Mouse (Mus musculus) forebrain, embryonic 10.5 days (tissue): ENCODE measurements around the gene Olfr352. TPM values are rescaled to one million over a fixed set of nuclear protein-coding genes. Genes with fewer than 3 reads are reported as not detected.

Experiments used
- DNase-seq: peaks from one replicate; pipeline ENCODE4 v3.0.0-alpha.2; 2017; ENCODE audit warnings: low spot score; ENCODE audit errors: extremely low spot score
- H3K27ac ChIP-seq: fragments of 300-500 bp; sonication (generic); 2 replicates; pipeline ENCODE4 v1.5.1; 2016; ENCODE audit warnings: mild to moderate bottlenecking
- H3K27me3 ChIP-seq: fragments of 300-500 bp; sonication (generic); 2 replicates; pipeline ENCODE4 v1.6.1; 2016; ENCODE audit warnings: mild to moderate bottlenecking; ENCODE audit not compliant: poor library complexity, severe bottlenecking
- H3K36me3 ChIP-seq: fragments of 300-500 bp; sonication (generic); replicated peaks from 2 replicates; pipeline ENCODE4 v1.6.1; 2016; ENCODE audit warnings: mild to moderate bottlenecking, moderate library complexity
- H3K4me1 ChIP-seq: fragments of 300-500 bp; sonication (generic); 2 replicates; pipeline ENCODE4 v1.6.1; 2016
- H3K4me3 ChIP-seq: fragments of 300-500 bp; sonication (generic); 2 replicates; pipeline ENCODE4 v1.5.1; 2016; ENCODE audit warnings: mild to moderate bottlenecking, moderate library complexity
- H3K9me3 ChIP-seq: fragments of 300-500 bp; sonication (generic); 2 replicates; pipeline ENCODE4 v1.6.1; 2016; ENCODE audit warnings: mild to moderate bottlenecking, moderate library complexity
- WGBS: fragments of 180-500 bp; shearing (Covaris S2); methylation state at CpG from one replicate; pipeline ENCODE4 v1.1.7; 2016; 5-methylcytosine and 5-hydroxymethylcytosine counted together
- polyA plus RNA-seq: library from polyadenylated mRNA; unstranded; fragments of >200 nt; fragmentation: Nextera tagmentation; extraction: Ambion mirVana; gene quantifications from 2 replicates; pipeline ENCODE4 v1.2.1, GENCODE M21; 2016

Olfr352 gene
- not detected in 2 replicates for polyA plus RNA-seq

GRCm38 (mm10) chr2:36868160-36868559 is at the start of gene Olfr352:
Gene Olfr352, plus strand, starts transcription at chr2:36868460.
- peaks cover 43% of the 10 kb centered on the region for H3K9me3 ChIP-seq
- WGBS, result 83% methylated on average over 1 of the region's 1 CpGs
- no peak for DNase-seq
- no peak within 1 kb of the TSS for H3K4me3 ChIP-seq
- H3K27me3 ChIP-seq, result no peaks in the 10 kb centered on the region
- no peak within 1 kb of the TSS for H3K27ac ChIP-seq
- H3K4me1 ChIP-seq, result no peaks in the 10 kb centered on the region
- H3K36me3 ChIP-seq, result no peaks in the 10 kb centered on the region

DNA sequence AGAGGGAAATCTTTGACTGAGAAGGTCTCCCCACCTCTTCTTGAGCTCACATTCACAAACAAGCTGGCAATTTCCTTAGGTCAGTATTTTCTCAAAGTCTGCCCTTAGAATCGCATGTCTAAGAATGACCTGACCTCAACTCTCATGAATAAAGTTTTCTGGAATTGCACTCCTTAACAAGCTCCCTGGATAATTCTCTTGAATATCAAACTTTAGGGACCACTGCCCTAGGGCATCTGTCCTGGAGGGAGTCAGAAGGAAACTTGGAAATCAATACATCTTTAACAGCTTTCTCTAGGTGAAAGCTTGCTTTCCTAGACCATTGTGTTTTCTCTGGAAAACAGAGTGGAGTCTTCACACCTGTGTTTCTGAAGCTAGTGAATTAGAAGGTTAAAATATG is 22.2 kb upstream of the Olfr352 start, which contains the start of gene Olfr350:
TSS of gene Olfr350 (plus strand) at position 301 of the 400 bp plus-strand sequence.
- H3K27ac ChIP-seq, result no peak within 1 kb of the TSS
- H3K4me1 ChIP-seq, result no peaks in the 10 kb centered on the region
- WGBS, result 87% methylated on average over 1 of the region's 1 CpGs
- H3K9me3 ChIP-seq, result peaks cover 51% of the 10 kb centered on the region
- DNase-seq, result no peak
- H3K36me3 ChIP-seq, result no peaks in the 10 kb centered on the region
- H3K27me3 ChIP-seq, result no peaks in the 10 kb centered on the region
- no peak within 1 kb of the TSS for H3K4me3 ChIP-seq

GRCm38 (mm10) chr2:36862560-36862959 is 5.7 kb upstream of the Olfr352 start, which contains the start of gene Olfr351:
Gene Olfr351, minus strand, starts transcription at chr2:36862660.
- Histone ChIP-seq H3K27me3 (no peaks in the 10 kb centered on the region), H3K9me3 (peaks cover 39% of the 10 kb centered on the region), H3K4me3 (no peak within 1 kb of the TSS), H3K27ac (no peak within 1 kb of the TSS), H3K4me1 (no peaks in the 10 kb centered on the region), H3K36me3 (no peaks in the 10 kb centered on the region)
- no peak for DNase-seq
- 90% methylated on average over 1 of the region's 1 CpGs for WGBS

- no peaks in the 10 kb centered on the region for H3K27me3 ChIP-seq
These were observed 24.6 kb downstream of the Olfr352 start, which contains the start of gene Olfr353 for GRCm38 (mm10) chr2:36892836-36893235. Gene Olfr353, minus strand, starts transcription at chr2:36892936.

DNA sequence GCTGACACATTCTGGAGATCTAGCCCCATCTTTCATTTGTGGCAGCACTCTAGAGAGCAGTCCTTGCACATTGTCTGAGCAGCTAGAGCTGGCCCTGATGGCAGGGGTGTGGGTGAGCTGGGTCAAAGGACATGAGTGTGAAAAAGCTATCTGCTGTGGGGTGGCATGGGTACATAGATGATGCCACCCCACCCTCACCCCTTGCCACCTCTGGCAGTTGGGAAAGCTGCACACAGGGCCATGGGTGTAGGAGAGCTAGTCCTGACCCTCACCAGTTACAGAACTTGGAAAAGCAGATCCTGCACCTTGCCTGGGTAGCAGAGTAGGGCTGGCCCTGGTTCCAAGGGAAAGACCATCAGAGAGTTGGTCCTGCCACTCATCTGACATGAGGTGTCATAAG is 28.9 kb downstream of the Olfr352 start:
- peaks cover 60% of the 10 kb centered on the region for H3K9me3 ChIP-seq

More at GRCm38 (mm10) chr2:36892836-36893235, 24.6 kb downstream of the Olfr352 start, which contains the start of gene Olfr353:
- no peaks in the 10 kb centered on the region for H3K36me3 ChIP-seq
- no peak for DNase-seq
- H3K4me1 ChIP-seq, result no peaks in the 10 kb centered on the region
- H3K4me3 ChIP-seq, result no peak within 1 kb of the TSS
- peaks cover 42% of the 10 kb centered on the region for H3K9me3 ChIP-seq
- no peak within 1 kb of the TSS for H3K27ac ChIP-seq

GRCm38 (mm10) chr2:36905380-36905779 is 37.1 kb downstream of the Olfr352 start, which contains the start of gene Olfr354:
Gene Olfr354, plus strand, starts transcription at chr2:36905680.
- Histone ChIP-seq H3K36me3 (no peaks in the 10 kb centered on the region), H3K27me3 (no peaks in the 10 kb centered on the region), H3K27ac (no peak within 1 kb of the TSS), H3K9me3 (peaks cover 51% of the 10 kb centered on the region), H3K4me1 (no peaks in the 10 kb centered on the region), H3K4me3 (no peak within 1 kb of the TSS)
- no peak for DNase-seq

More for the DNA sequence above, 28.9 kb downstream of the Olfr352 start:
- Histone ChIP-seq H3K27ac (no peak overlapping the region), H3K4me3 (no peak overlapping the region), H3K36me3 (no peaks in the 10 kb centered on the region), H3K27me3 (no peaks in the 10 kb centered on the region), H3K4me1 (no peaks in the 10 kb centered on the region)
- no peak for DNase-seq

Other genes starting within 250 kb of the Olfr352 start
- gene Olfr345, start 228.4 kb upstream of the Olfr352 start, polyA plus RNA-seq, result not detected in 2 replicates
- gene Olfr346, start 182.7 kb upstream of the Olfr352 start, polyA plus RNA-seq, result not detected in 2 replicates
- not detected in 2 replicates for gene Olfr347, start 136.6 kb upstream of the Olfr352 start, polyA plus RNA-seq
- not detected in 2 replicates for gene Olfr348, start 84.2 kb upstream of the Olfr352 start, polyA plus RNA-seq
- gene Olfr50, start 77.9 kb upstream of the Olfr352 start, polyA plus RNA-seq, result not detected in 2 replicates
- gene Olfr3, start 51.4 kb upstream of the Olfr352 start, polyA plus RNA-seq, result not detected in 2 replicates
- not detected in 2 replicates for gene Olfr350, start 22.1 kb upstream of the Olfr352 start, polyA plus RNA-seq
- gene Olfr351, start 5.8 kb upstream of the Olfr352 start, polyA plus RNA-seq, result not detected in 2 replicates
- not detected in 2 replicates for gene Olfr353, start 24.5 kb downstream of the Olfr352 start, polyA plus RNA-seq
- not detected in 2 replicates for gene Olfr354, start 37.2 kb downstream of the Olfr352 start, polyA plus RNA-seq
- not detected in 2 replicates for gene Olfr355, start 60.4 kb downstream of the Olfr352 start, polyA plus RNA-seq
- gene Olfr356, start 68.7 kb downstream of the Olfr352 start, polyA plus RNA-seq, result not detected in 2 replicates
- not detected in 2 replicates for gene Olfr357, start 125.4 kb downstream of the Olfr352 start, polyA plus RNA-seq
- not detected in 2 replicates for gene Olfr358, start 140.9 kb downstream of the Olfr352 start, polyA plus RNA-seq
- gene Olfr360, start 197.3 kb downstream of the Olfr352 start, polyA plus RNA-seq, result not detected in 2 replicates
- not detected in 2 replicates for gene Olfr361, start 220.8 kb downstream of the Olfr352 start, polyA plus RNA-seq
- gene Olfr362, start 249.4 kb downstream of the Olfr352 start, polyA plus RNA-seq, result not detected in 2 replicates